26 mouse cellular contexts compared by ENCODE assay signal in genomic region chr5:9035457-9035856, GRCm38 (mm10). TPM values are rescaled to one million over a fixed set of nuclear protein-coding genes. Genes with fewer than 3 reads are reported as not detected.
DNase-seq lines count a peak whose midpoint lies in the region; ATAC-seq and TF ChIP-seq lines count a peak whose summit lies in the region.
"Had no signal": no experiment of that assay in that cellular context is flagged by ENCODE, and none has a peak within 500 bp of the region (broad histone marks: within the 10 kb centered on the region; RNA-seq: fewer than 3 reads in every experiment).

No protein-coding gene starts in this region.

- peaks cover 5% of the 10 kb centered on the region; the same call in 1 of the 2 replicates for H3K4me1 ChIP-seq in intestine, postnatal 0 days (replicated peaks; ENCODE audit: control insufficient read depth, insufficient read depth, low read length)
- no peaks in the 10 kb centered on the region for H3K4me1 ChIP-seq in intestine, embryonic 15.5 days (replicated peaks)
- no peaks in the 10 kb centered on the region; the same call in none of the 2 replicates for H3K4me1 ChIP-seq in liver, embryonic 16.5 days (ENCODE audit: control insufficient read depth, low read depth, low read length)
- no peaks in the 10 kb centered on the region for H3K4me1 ChIP-seq in liver, embryonic 11.5 days (replicated peaks; ENCODE audit: control insufficient read depth, insufficient read depth, low read length)
- H3K4me1 ChIP-seq: embryonic facial prominence, embryonic 10.5 days; forebrain, embryonic 13.5 days; hindbrain, embryonic 13.5 days had no signal

- H3K36me3 ChIP-seq in intestine, postnatal 0 days (ENCODE audit: control insufficient read depth, insufficient read depth), result no peaks in the 10 kb centered on the region
- H3K36me3 ChIP-seq in intestine, embryonic 15.5 days, result no peaks in the 10 kb centered on the region
- H3K36me3 ChIP-seq in liver, embryonic 16.5 days (ENCODE audit: control insufficient read depth, insufficient read depth), result no peaks in the 10 kb centered on the region
- no peaks in the 10 kb centered on the region for H3K36me3 ChIP-seq in liver, embryonic 11.5 days (ENCODE audit: control insufficient read depth, insufficient read depth, low read length)
- H3K36me3 ChIP-seq: embryonic facial prominence, embryonic 10.5 days; embryonic facial prominence, embryonic 13.5 days; forebrain, embryonic 10.5 days; G1E; hindbrain, embryonic 13.5 days had no signal

- no peak overlapping the region for H3K4me2 ChIP-seq in intestine, postnatal 0 days (replicated peaks; ENCODE audit: low read depth)
- no peak overlapping the region for H3K4me2 ChIP-seq in intestine, embryonic 15.5 days (replicated peaks)
- no peak overlapping the region for H3K4me2 ChIP-seq in liver, embryonic 16.5 days (ENCODE audit: low read depth, low read length)
- H3K4me2 ChIP-seq in liver, embryonic 11.5 days, result no peak overlapping the region
- H3K4me2 ChIP-seq: embryonic facial prominence, embryonic 13.5 days; forebrain, embryonic 13.5 days; heart, embryonic 11.5 days; hindbrain, embryonic 13.5 days had no signal

- H3K4me3 ChIP-seq in intestine, postnatal 0 days (ENCODE audit: low read depth, low read length), result no peak overlapping the region
- no peak overlapping the region for H3K4me3 ChIP-seq in intestine, embryonic 15.5 days (replicated peaks)
- H3K4me3 ChIP-seq in liver, embryonic 16.5 days (ENCODE audit: low read depth, low read length), result no peak overlapping the region
- H3K4me3 ChIP-seq in liver, embryonic 11.5 days (ENCODE audit: low read depth, low read length), result no peak overlapping the region
- H3K4me3 ChIP-seq: embryonic facial prominence, embryonic 10.5 days; embryonic facial prominence, embryonic 13.5 days; erythroblast, embryonic 14.5 days; forebrain, embryonic 10.5 days; forebrain, embryonic 13.5 days; hindbrain, embryonic 13.5 days had no signal

- no peak overlapping the region for H3K9ac ChIP-seq in intestine, postnatal 0 days (ENCODE audit: low read depth, low read length)
- no peak overlapping the region for H3K9ac ChIP-seq in intestine, embryonic 15.5 days
- no peak overlapping the region for H3K9ac ChIP-seq in liver, embryonic 16.5 days (ENCODE audit: low read depth, low read length)
- no peak overlapping the region for H3K9ac ChIP-seq in liver, embryonic 11.5 days (ENCODE audit: low read depth, low read length)
- H3K9ac ChIP-seq: embryonic facial prominence, embryonic 13.5 days; forebrain, embryonic 13.5 days; hindbrain, embryonic 13.5 days had no signal

- 90% methylated on average over 4 of the region's 4 CpGs for WGBS in intestine, postnatal 0 days
- 87% methylated on average over 4 of the region's 4 CpGs for WGBS in intestine, embryonic 15.5 days
- 73% methylated on average over 4 of the region's 4 CpGs for WGBS in liver, embryonic 16.5 days (ENCODE audit: insufficient replicate concordance)
- WGBS in liver, embryonic 11.5 days, result 87% methylated on average over 4 of the region's 4 CpGs

- peak; percentile 5 for DNase-seq in cerebellum, adult 9-11 months
- no peak for DNase-seq in cerebellum, postnatal 4 days (ENCODE audit: low spot score in 2 of 2)
- no peak for DNase-seq in liver, embryonic 11.5 days (ENCODE audit: low spot score)
- peak; percentile 51 for DNase-seq in gonadal fat pad, adult 2 months (ENCODE audit: low read depth)
- DNase-seq: adrenal gland, postnatal 10 days; adrenal gland, postnatal 36 days; B cell, adult 2 months; embryo, embryonic 11 days; gastrocnemius, postnatal 10 days; gastrocnemius, postnatal 36 days; heart, adult 11 months had no signal

- H3K27ac ChIP-seq in intestine, postnatal 0 days (ENCODE audit: low read depth, low read length), result peak overlapping the region; percentile 78; the same call in 1 of the 2 replicates
- H3K27ac ChIP-seq in intestine, embryonic 15.5 days, result no peak overlapping the region
- peak overlapping the region; percentile 80 for H3K27ac ChIP-seq in liver, embryonic 16.5 days (ENCODE audit: low read length)
- H3K27ac ChIP-seq in liver, embryonic 11.5 days (ENCODE audit: low read depth, low read length), result no peak overlapping the region
- H3K27ac ChIP-seq: embryonic facial prominence, embryonic 10.5 days; embryonic facial prominence, embryonic 13.5 days; forebrain, embryonic 10.5 days; forebrain, embryonic 13.5 days; hindbrain, embryonic 13.5 days had no signal

- no peaks in the 10 kb centered on the region for H3K9me3 ChIP-seq in intestine, postnatal 0 days (ENCODE audit: control insufficient read depth)
- no peaks in the 10 kb centered on the region for H3K9me3 ChIP-seq in intestine, embryonic 15.5 days
- no peaks in the 10 kb centered on the region for H3K9me3 ChIP-seq in liver, embryonic 16.5 days (replicated peaks; ENCODE audit: control insufficient read depth, low read length)
- no peaks in the 10 kb centered on the region for H3K9me3 ChIP-seq in liver, embryonic 11.5 days (ENCODE audit: control insufficient read depth, low read length)
- H3K9me3 ChIP-seq: embryonic facial prominence, embryonic 10.5 days; embryonic facial prominence, embryonic 13.5 days; forebrain, embryonic 10.5 days; forebrain, embryonic 13.5 days; G1E; hindbrain, embryonic 13.5 days had no signal

- ATAC-seq in intestine, postnatal 0 days, result no peak
- ATAC-seq in intestine, embryonic 15.5 days, result no peak
- no peak for ATAC-seq in liver, embryonic 16.5 days (ENCODE audit: low read depth)
- ATAC-seq in liver, embryonic 11.5 days (replicated peaks; ENCODE audit: low FRiP score), result no peak
- ATAC-seq: forebrain, embryonic 13.5 days; forebrain, embryonic 16.5 days; hindbrain, embryonic 16.5 days; Patski had no signal

- no peaks in the 10 kb centered on the region for H3K27me3 ChIP-seq in intestine, postnatal 0 days (replicated peaks; ENCODE audit: control insufficient read depth, insufficient read depth, low read length)
- H3K27me3 ChIP-seq in intestine, embryonic 15.5 days (replicated peaks), result no peaks in the 10 kb centered on the region
- H3K27me3 ChIP-seq in liver, embryonic 16.5 days (ENCODE audit: control insufficient read depth, insufficient read depth, low read depth, low read length), result no peaks in the 10 kb centered on the region
- no peaks in the 10 kb centered on the region for H3K27me3 ChIP-seq in liver, embryonic 11.5 days (replicated peaks; ENCODE audit: control insufficient read depth, insufficient read depth, low read length)
- H3K27me3 ChIP-seq: CH12.LX; embryonic facial prominence, embryonic 13.5 days; forebrain, embryonic 13.5 days; hindbrain, embryonic 13.5 days; Patski had no signal

- no peak for TF ChIP-seq CTCF in intestine, postnatal 0 days (IDR thresholded peaks at IDR 0.05; ENCODE audit: low read depth)

RNA-seq across cellular contexts. Expression of gene Crot, which starts 38.3 kb away (rescaled TPM):
- polyA plus RNA-seq in intestine, postnatal 0 days (2015; fragmentation: Nextera tagmentation; extraction: Ambion mirVana), result 133 and 135 TPM in 2 replicates
- 51.6 and 55.3 TPM in 2 replicates for polyA plus RNA-seq in intestine, embryonic 15.5 days (2015; fragmentation: Nextera tagmentation; extraction: Ambion mirVana)
- 68.8 and 68.9 TPM in 2 replicates for polyA plus RNA-seq in liver, embryonic 16.5 days (2015; fragmentation: Nextera tagmentation; extraction: Ambion mirVana)
- polyA plus RNA-seq in liver, embryonic 11.5 days (2014; fragmentation: Nextera tagmentation; extraction: Ambion mirVana), result 35.6 and 42.6 TPM in 2 replicates
- 22.1 and 22.9 TPM in 2 replicates for polyA plus RNA-seq in gonadal fat pad, adult 2 months (2012; rRNA removed)

Comparison
In these comparisons a context has a peak if more than half of its experiments do, and no peak if none do; other contexts are left out.
1. DNase-seq: peak in cerebellum, adult 9-11 months (single experiment) and gonadal fat pad, adult 2 months (single experiment); none in cerebellum, postnatal 4 days (0 of 2) and liver, embryonic 11.5 days (single experiment).
2. H3K27ac ChIP-seq: peak in intestine, postnatal 0 days (single experiment) and liver, embryonic 16.5 days (single experiment); none in intestine, embryonic 15.5 days (single experiment) and liver, embryonic 11.5 days (single experiment).